Mouse (Mus musculus): ENCODE measurements at regions not wholly inside any gene's neighbourhood (a gene's known extent, or its start where the extent isn't known, plus 50 kb on each side); places are given as distances from the start of the nearest gene placed in this dataset.
A peak's percentile ranks its signal among the peaks of the same experiment; 100 is the strongest.
"Not testable (repeated sequence)": the region's sequence is repeated elsewhere in the genome, so short reads cannot be mapped to it uniquely, and the experiment has no call there.

GRCm38 (mm10) chr2:168424277-168425099 lies 143.0 kb upstream of the Kcng1 start:
- peak in 1 of 2 experiments; percentile 32 for DNase-seq (ENCODE audit: extremely low spot score in 1 of 2, low spot score in 1 of 2)

- peak in 1 of 2 experiments; percentile 32 for DNase-seq (ENCODE audit: extremely low spot score in 1 of 2, low spot score in 1 of 2)
These were observed 142.0 kb upstream of the Kcng1 start for GRCm38 (mm10) chr2:168423551-168423950.

GRCm38 (mm10) chr2:168415140-168415539 lies 133.6 kb upstream of the Kcng1 start:
- no peak for DNase-seq (ENCODE audit: extremely low spot score in 1 of 2, low spot score in 1 of 2)

- DNase-seq (ENCODE audit: extremely low spot score in 1 of 2, low spot score in 1 of 2) = no peak
These were observed 132.8 kb upstream of the Kcng1 start for GRCm38 (mm10) chr2:168414110-168414872.

- no peak for DNase-seq (ENCODE audit: extremely low spot score in 1 of 2, low spot score in 1 of 2)
These were observed 131.3 kb upstream of the Kcng1 start for GRCm38 (mm10) chr2:168412853-168413252.

GRCm38 (mm10) chr2:168402782-168403513 lies 121.4 kb upstream of the Kcng1 start:
- peak in 1 of 2 experiments; percentile 24 for DNase-seq (ENCODE audit: extremely low spot score in 1 of 2, low spot score in 1 of 2)

GRCm38 (mm10) chr2:168399088-168399709 lies 117.7 kb upstream of the Kcng1 start:
- no peak for DNase-seq (ENCODE audit: extremely low spot score in 1 of 2, low spot score in 1 of 2)

- no peak for DNase-seq (ENCODE audit: extremely low spot score in 1 of 2, low spot score in 1 of 2)
These were observed 114.8 kb upstream of the Kcng1 start for GRCm38 (mm10) chr2:168396316-168396715.

- DNase-seq (ENCODE audit: extremely low spot score in 1 of 2, low spot score in 1 of 2) = no peak
These were observed 111.8 kb upstream of the Kcng1 start for GRCm38 (mm10) chr2:168393341-168393740.

GRCm38 (mm10) chr2:168392171-168392570 lies 110.6 kb upstream of the Kcng1 start:
- not testable (repeated sequence) for DNase-seq (ENCODE audit: extremely low spot score in 1 of 2, low spot score in 1 of 2)

- DNase-seq (ENCODE audit: extremely low spot score in 1 of 2, low spot score in 1 of 2) = peak; percentile 36 to 57
These were observed 99.1 kb upstream of the Kcng1 start for GRCm38 (mm10) chr2:168380606-168381005.

GRCm38 (mm10) chr2:168372356-168372755 lies 90.8 kb upstream of the Kcng1 start:
- DNase-seq (ENCODE audit: extremely low spot score in 1 of 2, low spot score in 1 of 2) = no peak

GRCm38 (mm10) chr2:168371245-168371644 lies 89.7 kb upstream of the Kcng1 start:
- DNase-seq (ENCODE audit: extremely low spot score in 1 of 2, low spot score in 1 of 2) = no peak

- DNase-seq (ENCODE audit: extremely low spot score in 1 of 2, low spot score in 1 of 2) = no peak
These were observed 77.7 kb upstream of the Kcng1 start for GRCm38 (mm10) chr2:168359200-168359599.

GRCm38 (mm10) chr2:168358551-168358950 lies 77.0 kb upstream of the Kcng1 start:
- no peak for DNase-seq (ENCODE audit: extremely low spot score in 1 of 2, low spot score in 1 of 2)

GRCm38 (mm10) chr2:168357815-168358214 lies 76.3 kb upstream of the Kcng1 start:
- no peak for DNase-seq (ENCODE audit: extremely low spot score in 1 of 2, low spot score in 1 of 2)

- DNase-seq (ENCODE audit: extremely low spot score in 1 of 2, low spot score in 1 of 2) = no peak
These were observed 72.9 kb upstream of the Kcng1 start for GRCm38 (mm10) chr2:168354397-168354796.

GRCm38 (mm10) chr2:168352626-168353025 lies 71.1 kb upstream of the Kcng1 start:
- peak; percentile 39 to 61 for DNase-seq (ENCODE audit: extremely low spot score in 1 of 2, low spot score in 1 of 2)

GRCm38 (mm10) chr2:168352194-168352593 lies 70.7 kb upstream of the Kcng1 start:
- DNase-seq (ENCODE audit: extremely low spot score in 1 of 2, low spot score in 1 of 2) = no peak

GRCm38 (mm10) chr2:168345384-168345783 lies 63.8 kb upstream of the Kcng1 start:
- DNase-seq (ENCODE audit: extremely low spot score in 1 of 2, low spot score in 1 of 2) = no peak

Data from layer of hippocampus, postnatal 25 days (tissue).